Mouse (Mus musculus) embryonic fibroblast, embryonic 13.5 days (primary cell): ENCODE results near the gene Wdr70.

Experiments
- CTCF ChIP-seq: IDR thresholded peaks from 2 replicates; pipeline ENCODE4 v1.5.1; 2011; ENCODE audit warnings: mild to moderate bottlenecking, control low read depth, low read length, moderate library complexity, borderline replicate concordance; ENCODE audit not compliant: insufficient read depth
- POLR2A ChIP-seq: IDR thresholded peaks from 2 replicates; pipeline ENCODE4 v1.6.1; 2011; ENCODE audit warnings: low read depth, mild to moderate bottlenecking, control low read depth, low read length, moderate library complexity

GRCm38 (mm10) chr15:7921124-7921523 lies 177.9 kb downstream of the Wdr70 start:
- TF ChIP-seq CTCF (no peak), POLR2A (no peak)
